Mouse (Mus musculus) frontal cortex, postnatal 36 days (tissue): ENCODE measurements at regions not wholly inside any gene's neighbourhood (a gene's known extent, or its start where the extent isn't known, plus 50 kb on each side); places are given as distances from the start of the nearest gene placed in this dataset.

Experiments
- DNase-seq, 2 experiments: peaks; one replicate each; pipeline ENCODE4 v3.0.0; 2022; ENCODE audit warnings: low spot score in 2 of 2

DNA sequence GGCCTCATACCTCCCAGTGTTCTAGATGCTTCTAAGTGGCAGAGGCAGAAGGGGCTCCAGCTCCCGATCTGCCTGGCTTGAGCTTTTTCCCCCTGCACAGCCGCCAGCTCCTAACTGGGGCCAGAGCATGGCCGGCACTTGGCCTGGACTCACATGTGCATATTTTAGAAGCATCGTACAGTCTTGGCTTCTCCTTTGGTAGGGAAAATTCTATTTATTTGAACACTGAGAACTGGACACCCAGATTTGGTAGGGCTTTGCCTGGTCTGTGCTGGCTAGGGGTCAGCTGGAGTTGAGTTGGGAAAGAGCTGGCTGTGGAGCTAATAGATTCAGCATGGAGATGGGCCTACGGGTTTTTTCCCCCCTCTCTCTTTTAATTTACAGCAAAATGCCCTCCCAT, 282.9 kb upstream of the Auts2 start:
- DNase-seq, result no peak

DNA sequence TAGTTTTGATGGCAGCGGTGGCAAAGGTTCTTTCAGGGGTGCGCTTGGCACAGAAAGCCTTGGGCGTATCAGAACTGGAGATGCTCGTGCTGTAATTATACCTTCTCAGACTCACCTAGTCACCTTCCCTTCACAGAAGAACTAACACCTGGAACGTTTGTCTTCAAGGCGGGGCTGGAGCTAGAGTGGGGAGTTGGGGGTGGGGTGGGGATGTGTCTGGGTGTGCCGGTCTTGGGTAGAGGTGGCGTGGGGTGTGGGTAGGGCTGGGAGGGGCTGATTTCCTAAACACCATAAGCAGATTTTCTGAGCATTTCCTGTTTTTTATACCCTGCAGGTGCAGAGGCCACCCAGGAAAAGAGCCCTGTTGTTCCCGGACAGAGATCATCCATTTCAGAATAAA, 274.5 kb upstream of the Auts2 start:
- no peak for DNase-seq

DNA sequence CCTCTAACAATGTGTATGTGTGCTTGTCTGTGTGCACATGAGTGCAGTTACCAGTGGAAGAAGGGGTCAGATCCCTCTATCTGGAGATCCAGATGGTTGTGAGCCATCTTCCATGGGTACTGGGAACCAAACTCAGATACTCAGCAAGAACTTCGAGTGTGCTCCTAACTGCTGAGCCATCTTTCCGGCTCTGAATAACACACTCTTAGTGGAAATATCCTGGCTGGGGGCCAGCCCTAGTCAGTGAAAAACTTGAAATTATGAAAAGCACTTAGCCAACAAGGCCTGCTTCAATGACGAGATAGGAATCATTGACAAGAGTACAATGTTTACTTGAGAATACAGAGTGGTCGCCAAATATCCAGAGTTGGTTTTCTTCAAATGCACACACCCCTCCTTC, 266.0 kb upstream of the Auts2 start:
- no peak for DNase-seq

DNA sequence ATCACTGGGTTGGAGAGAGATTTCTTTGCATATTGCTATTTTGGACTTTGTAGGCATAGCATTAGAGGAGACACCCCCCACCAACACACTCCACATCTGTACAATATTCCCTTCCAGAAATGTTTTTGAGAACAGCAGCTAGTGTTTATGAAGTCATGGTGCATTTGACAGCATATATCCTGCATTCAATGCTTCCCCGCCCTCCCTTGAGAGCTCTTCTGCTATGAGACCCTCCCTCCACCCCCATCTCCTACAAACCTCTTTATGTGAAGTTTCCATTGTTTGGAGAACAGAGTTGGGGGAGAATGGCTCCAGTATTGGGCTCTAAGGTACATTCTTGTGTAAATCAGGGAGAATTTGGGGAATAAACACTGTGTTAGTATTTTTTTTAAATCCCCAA, 252.9 kb upstream of the Auts2 start:
- no peak for DNase-seq

DNA sequence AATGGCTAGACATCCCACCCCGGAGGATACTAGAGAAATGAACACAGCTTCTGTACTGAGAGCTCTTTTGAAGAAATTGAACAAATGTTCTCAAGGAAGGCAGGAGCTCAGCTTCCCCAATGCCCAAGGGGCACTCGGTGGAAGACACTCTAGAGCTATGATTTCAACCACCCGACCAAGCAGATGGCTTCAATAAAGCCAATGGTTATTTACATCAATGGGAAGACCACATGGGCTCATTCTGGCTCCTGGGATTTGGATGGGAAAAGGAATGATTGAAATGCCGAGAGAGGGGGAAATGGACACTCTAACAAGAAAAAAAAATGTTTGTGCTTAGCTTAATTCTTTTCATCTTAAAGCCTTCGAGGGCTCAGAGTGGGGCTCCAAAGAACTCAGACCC, 249.3 kb upstream of the Auts2 start:
- DNase-seq, result no peak

DNA sequence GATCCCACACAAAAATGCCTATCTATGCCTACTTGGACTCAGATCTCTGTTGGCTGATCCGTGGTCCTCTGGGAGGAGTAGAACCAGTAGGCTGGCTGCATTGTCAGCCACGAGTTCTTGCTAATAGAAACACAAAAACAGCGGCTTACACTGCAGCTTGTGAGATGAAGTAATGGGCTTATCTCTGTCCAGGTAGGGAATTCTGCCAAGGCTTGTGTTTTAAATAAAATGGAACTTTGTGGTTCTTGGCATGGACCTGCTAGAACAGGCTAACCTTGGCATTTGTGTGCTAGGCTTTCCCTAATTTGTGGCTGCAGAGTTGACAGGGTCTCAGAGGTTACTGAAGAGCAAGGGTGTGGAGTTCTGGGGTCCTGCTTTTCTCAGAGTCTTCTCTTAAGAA, 242.1 kb upstream of the Auts2 start:
- DNase-seq, result no peak

DNA sequence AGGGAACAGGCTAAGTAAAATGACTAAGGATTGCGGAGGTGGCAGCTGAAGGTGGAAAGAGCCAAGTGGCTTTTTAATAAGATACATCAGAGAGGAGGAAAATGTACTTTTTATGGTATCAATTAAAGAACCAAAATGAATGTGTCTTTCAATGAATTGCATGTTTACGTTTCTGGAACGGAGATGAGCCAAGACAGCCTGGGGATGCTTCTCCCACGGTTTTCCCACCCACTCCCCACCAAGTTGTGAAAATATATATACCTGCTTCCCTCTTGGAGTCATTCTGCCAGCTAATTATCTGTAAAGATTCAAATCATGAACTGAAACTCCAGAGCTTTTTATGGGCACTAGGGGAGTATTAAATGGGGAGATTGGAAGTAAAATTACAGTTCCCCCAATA, 241.6 kb upstream of the Auts2 start:
- peak; percentile 6 to 8 for DNase-seq

DNA sequence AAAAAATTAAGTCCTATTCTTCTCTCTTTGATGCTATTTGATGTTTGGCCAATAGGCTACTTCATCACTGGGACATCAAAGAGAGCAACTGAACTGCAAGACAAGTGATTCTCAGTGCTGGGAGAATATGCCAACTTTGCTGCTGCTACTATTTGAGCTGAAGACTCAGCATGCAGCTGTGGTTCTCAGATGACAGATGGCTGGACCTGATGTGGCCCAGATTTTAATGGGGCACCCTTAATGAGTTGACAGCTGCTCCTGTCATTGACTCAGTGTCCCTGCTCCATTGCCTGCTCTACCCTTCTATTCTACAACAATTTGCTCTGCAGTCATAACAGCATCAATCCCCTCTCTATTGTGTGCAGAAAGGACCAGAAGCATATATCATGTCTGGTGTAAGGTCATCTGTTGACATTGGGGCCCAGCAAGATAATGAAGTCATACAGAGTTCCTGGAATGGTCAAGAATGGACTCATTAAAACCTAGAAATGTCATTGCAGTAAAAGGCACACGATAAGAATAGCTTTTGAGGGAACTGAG, 231.1 kb upstream of the Auts2 start:
- no peak for DNase-seq

DNA sequence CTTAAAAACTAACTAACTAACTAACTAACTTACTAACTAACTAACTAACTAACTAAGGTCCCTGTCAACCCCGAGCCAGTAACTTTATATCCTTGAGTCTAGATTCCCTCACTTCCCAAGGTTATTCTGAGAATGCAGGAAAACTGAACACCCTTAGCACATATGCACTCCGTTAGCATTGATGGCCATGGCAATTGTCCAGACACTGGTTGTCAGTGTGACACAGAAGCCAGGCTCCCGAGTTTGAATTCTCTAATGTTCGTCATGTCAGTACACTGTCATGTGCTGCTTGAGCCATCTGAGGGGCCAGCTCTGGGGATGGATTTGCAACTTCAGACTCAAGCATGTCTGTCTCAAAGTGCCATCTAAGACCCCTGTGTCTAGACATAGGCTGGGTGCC, 217.3 kb upstream of the Auts2 start:
- DNase-seq, result no peak

DNA sequence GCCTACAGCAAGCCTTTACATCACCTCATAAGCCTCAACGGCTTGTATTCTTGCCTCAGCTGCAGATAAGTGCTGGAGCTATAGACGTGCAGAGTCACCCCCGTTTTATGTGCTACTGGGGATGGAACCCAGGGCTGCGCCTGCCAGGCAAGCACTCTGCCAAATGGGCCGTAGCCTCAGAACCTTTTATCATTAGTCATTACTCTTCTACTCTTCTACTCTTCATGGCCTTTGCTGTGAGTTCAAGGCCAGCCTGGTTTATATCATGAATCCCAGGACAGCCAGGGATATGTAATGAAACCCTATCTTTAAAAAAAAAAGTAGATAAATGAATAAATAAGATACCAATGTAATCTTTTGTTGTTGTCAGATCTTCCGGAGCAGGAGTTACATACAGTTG, 216.6 kb upstream of the Auts2 start:
- no peak for DNase-seq

DNA sequence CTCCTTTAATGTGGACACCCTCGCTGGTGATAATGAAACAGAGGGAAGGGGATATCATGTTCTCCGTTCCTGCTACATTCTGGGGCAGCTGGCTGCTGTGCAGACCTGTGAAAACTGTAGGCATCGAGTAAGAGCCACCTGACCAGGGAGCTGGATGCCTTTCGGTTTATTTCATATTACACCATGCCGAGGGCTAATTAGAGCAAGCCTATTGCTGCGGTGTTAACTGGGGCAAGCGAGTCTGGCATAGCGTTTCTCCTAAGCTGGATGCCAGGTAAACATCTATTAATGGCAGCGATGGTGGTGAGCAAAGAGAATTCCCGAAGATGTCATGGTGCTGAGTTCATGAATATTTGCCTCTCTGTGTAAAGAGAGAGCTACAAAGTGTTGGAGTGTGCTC, 215.8 kb upstream of the Auts2 start:
- DNase-seq, result peak; percentile 3 to 4

DNA sequence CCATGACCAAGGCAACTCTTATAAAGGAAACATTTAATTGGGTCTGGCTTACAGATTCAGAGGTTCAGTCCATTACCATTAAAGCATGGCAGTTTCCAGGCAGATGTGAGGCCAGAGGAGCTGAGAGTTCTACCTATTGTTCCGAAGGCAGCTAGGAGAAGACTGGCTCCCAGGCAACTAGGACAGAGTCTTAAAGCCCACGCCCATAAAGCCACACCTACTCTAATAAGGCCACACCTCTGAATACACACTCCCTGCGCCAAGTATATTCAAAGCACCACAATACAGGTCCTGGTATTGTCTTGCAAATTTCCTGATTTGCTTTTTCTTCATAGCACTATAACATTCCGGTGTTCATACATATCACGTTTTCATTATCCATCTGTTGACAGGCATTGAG, 194.8 kb upstream of the Auts2 start:
- DNase-seq, result no peak

DNA sequence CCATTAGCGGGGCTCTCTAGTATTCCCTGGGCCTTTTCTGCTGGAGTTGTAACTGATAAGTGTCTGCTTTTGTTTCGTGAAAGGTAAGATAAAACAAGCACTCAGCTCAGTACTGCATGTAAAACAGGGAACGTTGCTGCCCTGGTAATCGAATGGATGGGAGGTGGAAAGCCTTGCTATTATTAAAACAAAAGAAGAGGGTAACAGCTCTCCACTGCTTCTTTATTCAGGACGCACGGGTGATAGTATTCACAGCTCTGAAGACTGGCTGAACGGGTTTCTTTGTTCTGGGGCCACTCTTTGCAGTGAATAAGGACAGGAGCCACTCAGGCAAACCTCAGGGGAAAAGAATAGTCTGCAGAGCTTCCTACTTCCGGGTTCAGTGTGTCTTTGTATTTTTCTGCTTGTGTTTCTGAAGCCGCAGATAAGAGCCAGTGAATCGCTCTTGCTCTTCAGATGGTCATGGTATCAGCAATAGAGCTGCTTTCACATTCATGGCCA, 185.6 kb upstream of the Auts2 start:
- DNase-seq, result no peak

DNA sequence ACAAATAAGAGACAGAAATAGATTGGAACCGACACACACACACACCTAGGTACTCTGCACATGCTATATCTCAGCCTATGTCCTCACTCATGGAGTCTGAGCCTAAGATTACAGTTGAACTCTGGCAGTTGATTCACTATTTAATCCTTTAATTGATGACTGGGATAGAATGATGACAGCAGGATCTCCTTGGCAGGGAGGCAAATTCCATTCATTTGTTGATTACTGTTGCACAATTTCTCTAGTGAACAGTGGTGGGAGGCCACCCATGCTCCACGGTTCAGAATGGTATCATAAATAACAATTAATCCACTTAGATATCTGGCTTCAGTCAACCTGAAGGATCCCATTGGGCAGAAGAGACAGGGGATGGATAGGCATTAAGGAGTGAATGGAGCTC, 181.3 kb upstream of the Auts2 start:
- no peak for DNase-seq

DNA sequence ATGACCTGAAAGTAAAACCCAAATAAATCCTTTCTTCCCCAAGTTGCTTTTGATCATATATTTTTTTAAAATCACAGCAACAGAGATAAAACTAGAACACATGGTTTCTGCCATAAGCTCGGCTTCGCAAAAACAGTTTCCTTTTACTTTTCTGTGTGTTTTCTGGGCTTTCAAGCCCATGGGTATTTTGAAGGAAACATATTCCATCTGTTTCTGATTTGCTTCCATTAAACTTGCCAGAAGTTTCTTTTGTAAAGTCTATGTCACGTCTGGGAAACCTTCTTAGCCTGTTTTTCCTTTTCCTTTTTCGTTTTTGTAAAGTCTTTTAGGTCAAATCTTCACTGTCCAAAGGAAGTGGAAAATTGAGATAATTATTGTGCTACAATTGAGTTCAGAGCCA, 167.2 kb upstream of the Auts2 start:
- no peak for DNase-seq

DNA sequence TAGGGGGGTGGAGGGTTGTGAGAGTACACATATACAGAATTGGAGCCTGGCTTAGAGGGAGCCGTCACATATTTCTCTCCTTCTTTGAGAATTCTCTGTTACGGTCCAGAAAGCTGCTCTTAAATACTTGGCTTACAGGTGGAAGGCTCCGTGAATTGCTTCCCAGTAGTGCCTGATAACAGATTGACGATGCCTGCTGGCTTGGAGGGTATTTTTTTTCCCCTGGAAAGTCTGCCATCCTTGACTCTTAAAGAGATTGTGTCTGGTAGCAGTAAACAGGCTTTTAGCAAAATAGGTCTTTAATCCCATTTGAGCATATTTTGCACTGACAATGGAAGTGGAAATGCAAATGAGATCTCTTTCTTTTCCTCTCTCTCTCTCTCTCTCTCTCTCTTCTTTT, 164.4 kb upstream of the Auts2 start:
- no peak for DNase-seq

DNA sequence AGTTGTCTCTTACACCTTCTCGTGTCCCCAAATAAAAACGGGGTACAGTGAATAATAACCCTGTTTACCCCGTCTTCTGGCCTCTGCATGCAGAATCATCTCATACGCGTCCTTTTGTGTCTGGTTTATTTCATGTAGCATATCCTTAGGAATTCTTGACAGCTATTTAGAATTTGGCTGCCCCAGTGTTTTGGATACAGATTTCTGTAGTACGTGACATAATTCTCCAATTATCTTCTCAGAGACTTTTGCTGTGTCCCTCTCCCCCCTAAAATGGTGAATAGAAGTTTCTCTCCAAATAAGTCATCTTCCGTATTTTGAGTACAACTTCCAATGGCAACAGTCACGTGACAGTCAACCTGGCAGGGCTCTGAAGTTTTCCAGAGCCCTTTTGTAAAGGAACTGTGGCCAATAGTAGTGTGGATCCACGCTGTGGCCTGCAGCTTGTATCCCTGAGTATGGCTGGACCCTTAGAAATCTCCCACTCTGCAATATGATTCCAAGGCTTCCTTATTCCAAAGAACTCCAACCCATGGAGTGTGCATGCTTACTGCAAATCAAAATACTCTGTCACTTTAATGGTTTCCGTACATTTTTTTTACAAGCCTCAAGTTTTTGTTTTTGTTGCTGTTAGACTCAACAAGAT, 160.4 kb upstream of the Auts2 start:
- no peak for DNase-seq

DNA sequence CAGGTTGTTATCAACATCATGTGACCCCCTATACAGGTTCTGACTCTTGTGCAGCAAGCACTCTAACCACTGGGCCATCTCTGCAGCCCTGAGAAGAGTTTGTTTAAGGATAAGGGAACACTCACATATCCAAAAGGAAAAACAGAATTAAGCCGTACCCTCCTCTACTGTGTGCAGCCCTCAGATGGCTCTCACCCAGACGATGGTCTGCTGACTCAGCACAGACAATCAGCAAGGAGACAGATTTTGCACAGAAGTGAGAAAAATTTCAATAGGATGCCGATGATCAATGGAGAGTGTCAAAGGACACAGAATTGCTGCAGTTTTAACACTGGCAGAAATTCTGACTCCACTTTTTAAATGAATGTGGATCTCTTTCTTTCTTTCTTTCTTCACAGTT, 159.4 kb upstream of the Auts2 start:
- no peak for DNase-seq

DNA sequence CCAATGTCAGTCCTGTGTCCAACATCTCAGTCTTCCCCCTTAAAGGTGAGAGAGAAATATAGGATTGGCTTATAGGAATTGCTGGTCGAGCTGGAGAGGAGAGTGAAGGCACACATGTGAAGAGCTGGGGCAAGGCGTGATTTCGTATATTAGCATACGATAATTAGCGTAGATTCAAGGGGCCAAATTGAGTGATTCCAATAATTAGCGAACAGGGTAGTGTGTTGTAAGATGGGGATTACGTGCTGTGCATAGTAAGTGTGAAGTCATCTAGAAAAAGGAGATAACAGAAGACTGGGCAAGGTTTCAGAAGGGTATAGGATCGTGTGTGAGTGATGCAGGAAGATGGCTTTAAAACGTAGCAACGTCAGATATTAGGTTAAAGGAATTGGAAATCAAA, 147.6 kb upstream of the Auts2 start:
- no peak for DNase-seq

DNA sequence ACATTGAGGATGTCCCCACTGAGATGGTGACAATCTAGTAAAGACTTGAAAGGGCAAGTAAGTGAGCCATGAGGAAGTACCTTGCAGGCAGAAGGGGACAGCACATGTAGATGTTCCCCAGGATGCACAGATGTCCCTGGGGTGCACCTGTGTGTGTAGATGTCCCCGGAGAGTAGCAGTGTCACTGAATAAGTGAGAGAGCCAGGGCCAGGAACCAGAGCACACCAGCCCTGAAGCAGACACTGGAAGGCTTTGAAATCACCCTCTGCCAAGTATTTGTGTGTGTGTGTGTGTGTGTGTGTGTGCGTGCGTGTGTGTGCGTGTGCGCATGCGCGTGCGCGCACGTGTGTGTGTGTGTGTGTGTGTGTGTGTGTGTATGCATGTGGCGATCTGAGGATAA, 132.1 kb upstream of the Auts2 start:
- DNase-seq, result no peak

DNA sequence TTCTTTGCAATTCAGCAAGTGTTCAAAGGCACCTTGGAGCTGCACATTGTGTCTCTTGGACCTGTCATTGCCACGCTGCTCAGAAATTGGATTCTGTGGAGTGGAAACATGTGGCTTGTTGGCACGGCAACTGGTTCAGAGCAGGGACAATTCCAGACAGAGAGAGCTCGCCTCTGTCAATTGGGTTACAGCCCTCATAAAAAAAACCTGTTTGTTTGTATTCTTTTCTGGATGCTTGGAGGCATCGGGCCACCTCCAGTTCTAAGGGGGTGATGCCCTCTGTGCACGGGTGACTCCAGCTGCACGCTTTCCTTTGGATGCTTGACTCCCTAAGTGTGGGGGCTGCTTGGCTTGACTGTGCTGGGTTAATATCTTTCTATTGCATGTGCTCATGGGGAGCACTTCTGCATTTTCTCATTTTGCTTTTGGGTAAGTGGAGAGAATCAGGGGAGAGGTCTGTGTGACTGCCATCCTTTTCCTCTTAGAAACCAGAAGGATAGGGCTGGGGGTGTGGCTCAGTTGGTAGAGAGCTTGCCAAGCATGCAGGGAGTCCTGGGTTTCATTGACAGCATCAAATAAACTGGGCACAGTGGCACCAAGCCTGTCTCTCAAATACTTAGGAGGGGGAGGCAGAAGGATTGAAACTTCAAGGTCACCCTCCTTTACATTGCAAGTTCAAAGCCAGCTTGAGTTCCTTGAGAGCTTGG, 130.6 kb upstream of the Auts2 start:
- DNase-seq, result peak in 1 of 2 experiments; percentile 14

DNA sequence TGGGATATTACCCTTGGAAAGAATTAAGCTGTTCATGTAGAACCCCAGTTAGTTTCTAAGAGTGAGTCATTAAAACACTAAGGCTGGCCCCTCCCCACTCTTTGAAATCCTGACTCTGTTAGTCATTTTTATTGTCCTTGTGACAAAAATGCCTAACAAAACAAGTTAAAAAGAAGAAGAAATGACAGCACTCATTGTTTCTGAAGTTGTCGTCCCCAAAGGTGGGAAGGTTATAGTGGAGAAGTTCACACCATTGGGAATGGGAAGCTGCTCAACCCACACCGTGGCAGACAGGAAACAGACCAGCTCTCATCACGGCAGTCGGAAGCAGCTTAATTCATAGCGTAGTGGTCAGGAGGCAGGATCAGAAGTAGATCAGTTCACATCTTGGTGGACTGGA, 128.4 kb upstream of the Auts2 start:
- DNase-seq, result no peak

DNA sequence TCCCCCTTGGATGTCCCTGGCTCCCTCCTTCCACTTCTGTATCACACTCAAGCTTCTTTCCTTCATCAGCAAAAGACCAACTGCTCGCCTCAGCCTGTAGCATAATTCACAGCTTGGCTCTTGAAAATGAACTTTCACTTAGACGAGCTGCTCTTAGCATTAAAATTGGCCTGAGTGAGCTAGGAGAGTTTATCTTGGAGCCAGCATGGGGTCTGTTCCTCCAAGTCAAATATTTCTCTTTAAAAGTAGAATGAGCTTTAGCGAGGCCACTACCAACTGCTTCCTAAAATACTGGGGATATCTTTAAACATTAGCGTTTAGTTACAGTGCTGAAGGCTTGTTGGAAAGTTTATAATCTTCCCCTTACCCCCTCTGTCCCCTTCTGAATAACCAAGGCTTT, 124.2 kb upstream of the Auts2 start:
- no peak for DNase-seq

DNA sequence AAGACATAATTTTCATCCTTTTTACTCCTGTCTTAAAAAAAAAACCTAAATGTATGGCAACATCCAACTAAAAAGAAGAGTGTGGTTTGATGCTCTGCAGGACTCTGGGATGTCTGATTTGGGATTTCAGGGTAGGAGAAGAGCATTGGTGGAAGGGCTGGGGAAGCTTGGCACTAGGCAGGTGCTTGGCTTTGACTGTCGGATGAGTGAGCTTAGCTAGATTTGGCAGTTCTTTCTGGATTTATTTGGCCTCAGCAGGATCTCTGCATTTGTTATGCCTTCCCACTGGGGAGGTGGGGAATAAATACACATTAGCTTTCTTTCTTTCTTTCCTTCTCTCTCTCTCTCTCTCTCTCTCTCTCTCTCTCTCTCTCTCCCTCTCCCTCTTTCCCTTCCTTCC, 118.1 kb upstream of the Auts2 start:
- no peak for DNase-seq
